29 mouse cellular contexts compared by ENCODE assay signal in the genomic region with DNA sequence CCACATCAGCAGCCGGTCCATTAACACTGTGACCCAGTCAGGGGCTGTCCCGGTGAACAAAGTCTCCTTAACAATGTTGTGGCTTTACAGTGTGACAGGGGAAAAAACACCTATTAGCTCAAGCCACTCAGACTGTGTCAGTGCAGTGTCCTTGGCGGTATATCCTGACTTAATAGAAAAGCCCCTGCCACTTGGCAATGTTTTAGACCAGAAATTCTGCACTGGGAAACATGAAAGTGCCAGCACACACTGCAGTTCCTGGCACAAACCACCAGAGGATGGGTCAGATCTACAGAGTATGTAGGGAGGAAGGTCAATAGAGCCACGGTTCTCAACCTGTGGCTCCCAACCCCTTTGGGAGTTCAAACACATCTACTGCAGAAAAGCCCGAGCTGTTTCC.
A peak's percentile ranks its signal among the peaks of the same experiment; 100 is the strongest.
DNase-seq lines count a peak whose midpoint lies in the region; ATAC-seq and TF ChIP-seq lines count a peak whose summit lies in the region.
"Had no signal": no experiment of that assay in that cellular context is flagged by ENCODE, and none has a peak within 500 bp of the region (broad histone marks: within the 10 kb centered on the region; RNA-seq: fewer than 3 reads in every experiment).

No protein-coding gene starts in this region.

- H3K27me3 ChIP-seq in liver, embryonic 14.5 days (ENCODE audit: control insufficient read depth, insufficient read depth, low read length), result no peaks in the 10 kb centered on the region
- H3K27me3 ChIP-seq in splenic B cell, adult 2 months (ENCODE audit: control insufficient read depth, insufficient read depth, low read length, poor library complexity, severe bottlenecking), result no peaks in the 10 kb centered on the region
- H3K27me3 ChIP-seq: neural tube, embryonic 15.5 days had no signal

- H3K4me1 ChIP-seq in liver, embryonic 14.5 days (replicated peaks; ENCODE audit: control insufficient read depth in 2 of 2, insufficient read depth in 2 of 2, low read length in 1 of 2), result no peaks in the 10 kb centered on the region; a peak in 2 of 4 replicates
- H3K4me1 ChIP-seq: embryonic facial prominence, embryonic 10.5 days; forebrain, embryonic 10.5 days; limb, embryonic 10.5 days; midbrain, embryonic 10.5 days; neural tube, embryonic 15.5 days had no signal

- DNase-seq in CD4-positive, CD25-positive, alpha-beta regulatory T cell, adult 2 months (ENCODE audit: low read depth, low spot score), result peak; percentile 18
- DNase-seq in liver, embryonic 14.5 days (ENCODE audit: low read depth in 3 of 3, low spot score in 3 of 3), result no peak
- no peak for DNase-seq in liver
- DNase-seq in ES-CJ7 (ENCODE audit: low read depth, low spot score), result peak; percentile 5
- DNase-seq in splenic B cell, adult 2 months (ENCODE audit: low read depth, low spot score), result peak; percentile 13
- no peak for DNase-seq in frontal cortex, postnatal 25 days (ENCODE audit: low spot score in 2 of 2)
- no peak for DNase-seq in left cerebral cortex, postnatal 10 days (ENCODE audit: extremely low spot score in 1 of 2, low spot score in 2 of 2)
- DNase-seq: adrenal gland, postnatal 36 days; cerebellum, adult 11-12 months; cerebellum, postnatal 10 days; gastrocnemius, postnatal 25 days; heart, adult 18-20 months; heart, postnatal 4 days; kidney, postnatal 36 days; lung, adult 2 months; right cerebral cortex, adult 18-20 months; thymus, adult 2 months; thymus, postnatal 4 days had no signal

- ATAC-seq in CD4-positive, CD25-positive, alpha-beta regulatory T cell, adult 4 months, result no peak
- ATAC-seq in liver, embryonic 14.5 days (ENCODE audit: insufficient read depth), result no peak
- ATAC-seq: forebrain, embryonic 16.5 days; midbrain, embryonic 16.5 days had no signal

- H3K9ac ChIP-seq in liver, embryonic 14.5 days (replicated peaks), result no peak overlapping the region
- H3K9ac ChIP-seq: hindbrain, embryonic 14.5 days; neural tube, embryonic 15.5 days had no signal

- TF ChIP-seq EP300 in liver, embryonic 14.5 days (IDR thresholded peaks at IDR 0.05; ENCODE audit: low read depth), result no peak

- no peaks in the 10 kb centered on the region for H3K9me3 ChIP-seq in liver, embryonic 14.5 days (ENCODE audit: control insufficient read depth, low read length)
- H3K9me3 ChIP-seq: embryonic facial prominence, embryonic 10.5 days; forebrain, embryonic 10.5 days; limb, embryonic 10.5 days; midbrain, embryonic 10.5 days; neural tube, embryonic 15.5 days had no signal

- 60% methylated on average over 5 of the region's 5 CpGs for WGBS in liver, embryonic 14.5 days (ENCODE audit: insufficient replicate concordance)

- no peak overlapping the region for H3K4me3 ChIP-seq in liver, embryonic 14.5 days (ENCODE audit: insufficient read depth in 1 of 2, low read depth in 2 of 2, low read length in 2 of 2)
- H3K4me3 ChIP-seq: embryonic facial prominence, embryonic 10.5 days; forebrain, embryonic 10.5 days; left cerebral cortex, adult 2 months; limb, embryonic 10.5 days; midbrain, embryonic 10.5 days; neural tube, embryonic 15.5 days had no signal

- peak; percentile 39 for TF ChIP-seq CTCF in liver, embryonic 14.5 days (IDR thresholded peaks at IDR 0.05; ENCODE audit: low read depth)

- intact Hi-C loops in left cerebral cortex, postnatal 10 days (cut with DNase I), result no loop called here

- H3K27ac ChIP-seq in liver, embryonic 14.5 days, result no peak overlapping the region
- H3K27ac ChIP-seq: embryonic facial prominence, embryonic 10.5 days; forebrain, embryonic 10.5 days; hindbrain, embryonic 14.5 days; left cerebral cortex, adult 2 months; limb, embryonic 10.5 days; macrophage; midbrain, embryonic 10.5 days; neural tube, embryonic 15.5 days had no signal

- H3K4me2 ChIP-seq in liver, embryonic 14.5 days (ENCODE audit: low read depth), result no peak overlapping the region
- H3K4me2 ChIP-seq: hindbrain, embryonic 14.5 days; neural tube, embryonic 15.5 days had no signal

- no peaks in the 10 kb centered on the region for H3K36me3 ChIP-seq in liver, embryonic 14.5 days (replicated peaks; ENCODE audit: control insufficient read depth, insufficient read depth, low read depth)
- H3K36me3 ChIP-seq in splenic B cell, adult 2 months (ENCODE audit: control insufficient read depth, insufficient read depth, low read length, poor library complexity, severe bottlenecking), result no peaks in the 10 kb centered on the region
- H3K36me3 ChIP-seq: embryonic facial prominence, embryonic 10.5 days; forebrain, embryonic 10.5 days; limb, embryonic 10.5 days; midbrain, embryonic 10.5 days; neural tube, embryonic 15.5 days had no signal

Comparison
In these comparisons a context has a peak if more than half of its experiments do, and no peak if none do; other contexts are left out.
1. DNase-seq: peak in CD4-positive, CD25-positive, alpha-beta regulatory T cell, adult 2 months (single experiment), ES-CJ7 (single experiment) and splenic B cell, adult 2 months (single experiment); none in liver, embryonic 14.5 days (0 of 3), liver (single experiment), frontal cortex, postnatal 25 days (0 of 2) and left cerebral cortex, postnatal 10 days (0 of 2).